Mouse (Mus musculus) layer of hippocampus, adult 11-12 months (tissue): ENCODE data around the gene Vmn1r19.
"Not testable (repeated sequence)": the region's sequence is repeated elsewhere in the genome, so short reads cannot be mapped to it uniquely, and the experiment has no call there.

ENCODE experiments used
- DNase-seq: peaks from one replicate; pipeline ENCODE4 v3.0.0; 2022; ENCODE audit warnings: low spot score

Vmn1r19 gene

DNA sequence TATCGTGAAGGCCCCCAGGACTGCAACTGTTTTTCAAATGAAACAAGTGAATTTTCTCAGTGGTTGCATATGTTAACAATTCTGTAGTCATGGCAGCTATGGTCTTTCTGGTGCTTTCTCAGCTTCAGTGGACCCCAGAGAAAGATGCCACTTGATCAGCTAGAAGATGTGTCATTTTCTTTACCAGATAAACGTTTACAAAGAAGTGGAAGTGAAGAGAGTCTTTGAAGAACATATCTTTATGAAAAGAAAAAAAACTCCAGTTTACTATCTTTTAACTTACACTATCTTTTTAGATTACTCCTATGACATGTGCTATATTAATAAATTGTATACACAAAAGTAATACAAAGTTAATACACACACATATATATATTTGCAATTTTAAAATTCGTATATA, at the start of gene Vmn1r19:
TSS of gene Vmn1r19 (plus strand) at position 301 of the 400 bp plus-strand sequence.
- not testable (repeated sequence) for DNase-seq

DNA sequence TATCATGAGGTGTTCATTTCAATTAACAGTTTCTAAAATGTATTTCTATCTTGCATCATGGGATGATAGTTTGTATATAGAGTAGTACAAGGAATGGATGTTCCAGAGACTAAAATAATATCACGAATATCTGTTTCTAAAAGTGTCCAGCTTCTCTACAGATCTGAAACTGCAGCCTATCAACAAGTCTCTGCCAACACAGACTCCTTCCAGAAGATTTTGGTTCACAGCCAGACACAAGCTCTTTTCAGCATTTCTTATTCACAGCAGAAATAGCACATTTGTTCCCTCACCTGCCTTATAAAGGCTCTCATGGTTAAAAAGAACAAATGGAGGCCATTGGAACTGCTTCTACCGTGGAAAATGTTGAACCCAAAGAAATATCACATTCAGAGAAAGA, 46.7 kb upstream of the Vmn1r19 start:
- no peak for DNase-seq

DNA sequence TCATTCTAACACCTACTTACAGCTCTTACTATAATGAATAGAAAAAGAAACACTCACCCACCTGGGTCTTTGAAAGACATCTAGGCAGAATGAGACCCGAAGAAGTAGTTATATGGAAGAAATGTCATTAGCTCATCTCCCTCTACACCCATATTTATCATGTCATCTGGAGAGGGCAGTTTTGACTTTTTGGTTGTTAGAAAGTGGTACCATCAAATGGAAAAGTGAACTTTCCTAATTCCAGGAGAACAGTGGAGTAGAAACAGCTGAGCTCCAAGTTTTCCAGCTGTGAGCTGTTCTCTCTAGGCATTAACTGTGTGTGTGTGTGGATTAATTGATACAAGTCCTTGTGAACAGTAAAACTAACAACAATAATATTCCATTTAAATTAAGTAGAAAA, 40.0 kb upstream of the Vmn1r19 start, which contains the start of gene Vmn1r17:
TSS of gene Vmn1r17 (minus strand) at position 101 of the 400 bp plus-strand sequence.
- DNase-seq = no peak

DNA sequence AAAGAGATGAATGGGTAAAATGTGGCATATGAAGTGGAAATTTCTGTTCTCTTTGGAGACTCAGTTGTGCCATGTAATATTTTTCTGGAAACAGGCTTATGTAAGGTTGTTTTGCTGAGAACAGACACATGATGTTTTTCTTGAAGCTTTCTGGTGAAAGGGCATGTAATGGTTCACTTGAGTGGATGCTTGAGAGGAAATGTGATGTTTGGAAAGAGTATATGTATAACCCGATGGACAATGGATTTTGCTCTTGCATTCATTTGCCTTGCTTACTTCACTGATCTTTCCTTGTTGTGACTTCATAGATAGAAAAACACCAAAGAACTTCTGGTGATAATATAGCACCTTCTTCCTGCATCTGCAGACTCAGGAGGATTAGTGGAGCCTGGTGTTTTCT, 37.7 kb upstream of the Vmn1r19 start:
- not testable (repeated sequence) for DNase-seq

DNA sequence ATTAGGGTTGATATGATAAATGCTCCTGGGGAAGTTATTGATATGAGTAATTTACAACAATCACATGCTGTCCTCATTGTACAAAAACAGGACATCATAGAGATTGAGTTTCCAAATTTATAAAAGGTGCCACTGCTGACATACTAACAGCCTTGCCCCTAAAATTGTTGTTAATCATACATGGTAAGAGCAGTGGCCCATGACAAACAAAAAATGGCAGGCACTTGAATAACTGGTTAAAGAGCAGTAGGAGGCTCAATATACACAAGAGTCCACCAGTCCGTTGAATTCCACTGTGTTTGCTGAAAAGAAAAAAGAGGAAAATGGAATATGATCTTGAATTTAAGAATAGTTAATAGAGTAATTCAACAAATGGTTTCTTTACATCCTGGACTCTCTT, 36.1 kb upstream of the Vmn1r19 start:
- DNase-seq = no peak

DNA sequence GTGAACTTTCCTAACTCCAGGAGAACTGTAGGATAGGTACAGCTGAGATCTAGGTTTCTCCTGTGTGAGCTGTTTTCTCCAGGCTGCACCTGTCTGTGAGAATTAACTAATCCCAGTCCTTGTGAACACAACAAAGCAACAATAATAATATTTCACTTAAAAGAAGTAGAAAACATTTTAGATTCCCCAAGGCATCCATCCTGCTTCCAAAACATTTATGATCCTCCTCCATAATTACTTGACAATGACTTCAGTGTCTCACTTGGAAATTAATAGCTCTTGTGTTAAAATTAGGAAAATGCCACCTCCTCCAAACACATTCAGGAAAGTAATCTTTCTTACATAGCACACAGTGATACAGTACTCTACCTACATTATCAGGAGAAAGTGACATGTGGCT, 7.9 kb upstream of the Vmn1r19 start, which contains the start of gene Vmn1r18:
TSS of gene Vmn1r18 (minus strand) at position 101 of the 400 bp plus-strand sequence.
- no peak for DNase-seq

DNA sequence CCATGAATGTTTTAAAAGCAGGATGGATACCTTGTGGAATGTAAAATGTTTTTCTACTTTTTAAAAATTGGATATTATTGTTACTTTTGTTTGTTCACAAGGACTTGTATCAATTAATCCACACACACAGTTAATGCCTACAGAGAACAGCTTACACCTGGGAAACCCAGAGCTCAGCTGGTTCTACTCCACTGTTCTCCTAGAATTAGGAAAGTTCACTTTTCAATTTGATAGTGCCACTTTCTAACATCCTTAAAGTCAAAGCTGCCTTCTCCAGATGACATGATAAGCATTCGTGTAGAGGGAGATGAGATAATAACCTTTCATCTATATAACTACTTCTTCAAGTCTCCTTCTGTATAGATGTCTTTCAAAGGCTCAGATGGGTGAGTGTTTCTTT, 25.1 kb downstream of the Vmn1r19 start, which contains the start of gene Vmn1r20:
TSS of gene Vmn1r20 (plus strand) at position 301 of the 400 bp plus-strand sequence.
- DNase-seq = no peak

DNA sequence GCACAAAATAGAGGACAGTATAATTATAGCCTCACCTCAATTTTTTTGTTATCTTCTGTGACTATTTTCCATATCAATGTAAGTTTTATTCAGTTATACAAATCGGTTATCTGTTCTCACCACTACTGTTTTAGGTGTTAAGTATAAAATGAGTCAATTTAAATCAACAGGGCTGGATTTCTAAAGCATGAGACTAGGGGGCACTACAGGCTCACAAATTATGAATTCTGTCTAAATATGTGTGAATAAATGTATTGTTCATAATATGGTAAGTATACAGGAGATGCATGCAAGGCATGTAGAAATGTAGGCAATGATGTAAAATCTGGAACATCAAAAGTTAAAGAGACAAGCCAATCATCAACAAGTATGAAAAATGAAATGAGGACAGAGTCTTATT, 27.6 kb downstream of the Vmn1r19 start:
- peak; percentile 6 for DNase-seq
